Mouse (Mus musculus): ENCODE data around the gene Fahd1. TPM values are rescaled to one million over a fixed set of nuclear protein-coding genes. Genes with fewer than 3 reads are reported as not detected.

Gene Fahd1
- polyA plus RNA-seq, 1 experiment from 2014 or later: 17.3 TPM

DNA sequence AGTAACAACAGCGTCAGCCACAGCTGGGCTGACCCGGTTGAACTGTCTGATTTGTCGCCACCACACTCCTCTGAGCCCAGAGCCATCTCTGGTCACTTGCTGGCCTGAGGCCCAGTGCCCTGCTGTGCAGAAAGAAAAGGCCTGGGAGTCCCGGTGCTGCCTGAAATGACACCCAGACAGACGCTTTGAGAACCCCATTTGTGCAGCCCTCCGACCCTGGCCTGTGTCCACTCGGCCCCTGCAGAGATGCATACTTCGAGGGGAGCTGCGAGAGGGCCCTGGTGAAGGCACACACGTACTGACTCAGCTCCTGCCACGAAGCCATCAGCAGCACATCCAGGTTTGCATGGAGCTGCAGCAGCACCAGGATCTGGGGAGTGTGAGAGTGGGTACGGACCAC, 42.6 kb upstream of the Fahd1 start:
- Histone ChIP-seq H3K4me1 (peaks cover 42% of the 10 kb centered on the region), H3K9ac (no peak overlapping the region), H3K36me3 (replicated peaks) (peaks cover 52% of the 10 kb centered on the region), H3K4me2 (no peak overlapping the region), H3K4me3 (replicated peaks) (no peak overlapping the region), H3K27me3 (no peaks in the 10 kb centered on the region), H3K9me3 (no peaks in the 10 kb centered on the region), H3K27ac (no peak overlapping the region)
- no peak for ATAC-seq (ENCODE audit: low FRiP score)
- WGBS: 90% methylated on average over 12 of the region's 12 CpGs

DNA sequence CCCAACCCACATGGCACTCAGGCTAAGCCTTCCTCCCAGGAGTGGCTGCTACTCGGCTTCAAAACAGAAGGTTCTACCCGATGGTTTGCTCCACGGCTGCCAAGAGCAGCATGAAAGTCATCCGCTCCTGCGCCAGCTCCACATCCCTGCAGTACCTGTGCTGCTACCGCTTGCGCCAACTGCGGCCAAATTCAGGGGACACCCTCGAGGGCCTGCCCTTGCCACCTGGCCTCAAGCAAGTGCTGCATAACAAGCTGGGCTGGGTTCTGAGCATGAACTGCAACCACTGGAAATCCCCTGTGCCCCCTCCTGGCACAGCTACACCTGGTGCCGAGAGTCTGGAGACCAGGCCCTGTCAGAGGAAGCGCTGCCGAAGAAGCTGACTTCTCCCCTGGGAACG, 41.2 kb upstream of the Fahd1 start:
- Histone ChIP-seq H3K9ac (no peak overlapping the region), H3K4me3 (replicated peaks) (no peak overlapping the region), H3K27ac (no peak overlapping the region), H3K9me3 (no peaks in the 10 kb centered on the region), H3K36me3 (replicated peaks) (peaks cover 44% of the 10 kb centered on the region), H3K4me2 (no peak overlapping the region), H3K27me3 (no peaks in the 10 kb centered on the region), H3K4me1 (peaks cover 39% of the 10 kb centered on the region)
- no peak for ATAC-seq (ENCODE audit: low FRiP score)
- WGBS: 90% methylated on average over 13 of the region's 13 CpGs

DNA sequence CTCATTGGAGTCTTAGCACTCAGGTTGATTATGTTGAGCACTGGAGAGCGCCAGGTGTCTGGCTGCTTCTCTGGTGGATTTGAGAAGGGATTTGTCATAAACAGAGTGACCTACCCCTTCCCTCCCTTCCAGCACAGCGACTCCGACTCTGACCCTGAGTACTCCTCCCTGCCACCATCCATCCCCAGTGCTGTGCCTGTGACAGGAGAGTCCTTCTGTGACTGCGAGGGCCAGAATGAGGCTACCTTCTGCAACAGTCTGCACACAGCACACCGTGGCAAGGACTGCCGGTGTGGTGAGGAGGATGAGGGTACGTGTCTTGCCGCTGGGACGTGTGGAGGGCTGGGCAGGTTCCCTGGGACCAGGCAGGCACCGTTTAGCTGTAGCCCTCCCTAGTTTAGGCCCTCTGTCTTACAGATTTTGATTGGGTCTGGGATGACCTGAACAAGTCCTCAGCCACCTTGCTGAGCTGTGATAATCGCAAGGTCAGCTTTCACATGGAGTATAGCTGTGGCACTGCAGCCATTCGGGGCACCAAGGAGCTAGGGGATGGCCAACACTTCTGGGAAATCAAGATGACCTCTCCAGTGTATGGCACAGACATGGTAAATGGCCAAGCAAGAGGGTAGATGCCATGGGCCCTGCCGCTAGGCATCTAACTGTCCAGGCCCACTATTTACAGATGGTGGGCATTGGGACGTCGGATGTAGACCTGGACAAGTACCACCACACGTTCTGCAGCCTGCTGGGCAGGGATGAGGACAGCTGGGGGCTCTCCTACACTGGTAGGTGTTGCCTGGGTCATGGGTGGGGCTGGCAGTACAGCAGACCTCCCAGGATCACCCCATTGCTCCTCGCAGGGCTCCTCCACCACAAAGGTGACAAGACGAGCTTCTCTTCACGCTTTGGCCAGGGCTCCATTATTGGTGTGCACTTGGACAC, 40.3 kb upstream of the Fahd1 start:
- WGBS: 88% methylated on average over 19 of the region's 19 CpGs
- Histone ChIP-seq H3K27me3 (no peaks in the 10 kb centered on the region), H3K27ac (no peak overlapping the region), H3K36me3 (replicated peaks) (peaks cover 44% of the 10 kb centered on the region), H3K9ac (no peak overlapping the region), H3K4me2 (no peak overlapping the region), H3K4me3 (replicated peaks) (no peak overlapping the region), H3K9me3 (no peaks in the 10 kb centered on the region), H3K4me1 (peaks cover 35% of the 10 kb centered on the region)
- ATAC-seq (ENCODE audit: low FRiP score): no peak

DNA sequence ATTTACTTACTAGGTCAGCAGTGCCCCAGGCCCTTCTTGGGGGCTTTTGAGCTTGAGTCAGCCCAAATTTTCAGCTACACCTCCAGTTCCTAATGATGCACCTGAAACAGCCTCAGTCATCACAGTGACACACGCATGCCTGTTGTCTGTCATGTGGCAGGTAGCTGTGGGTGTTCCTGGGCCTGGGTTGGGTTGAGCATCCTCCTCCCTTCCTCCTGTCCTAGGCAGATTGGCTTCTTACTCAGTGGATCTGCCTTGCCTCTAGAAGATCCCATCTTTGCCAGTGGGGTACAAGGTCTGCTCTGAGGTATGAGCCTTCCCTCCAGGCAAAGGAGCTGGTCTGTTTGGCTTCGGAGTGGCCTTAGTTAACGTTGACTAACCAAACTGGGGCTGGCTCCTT, 38.7 kb upstream of the Fahd1 start:
- Histone ChIP-seq H3K4me2 (no peak overlapping the region), H3K9ac (no peak overlapping the region), H3K36me3 (replicated peaks) (peaks cover 55% of the 10 kb centered on the region), H3K4me3 (replicated peaks) (no peak overlapping the region), H3K9me3 (no peaks in the 10 kb centered on the region), H3K27ac (no peak overlapping the region), H3K4me1 (peaks cover 34% of the 10 kb centered on the region), H3K27me3 (no peaks in the 10 kb centered on the region)
- WGBS: 92% methylated on average over 3 of the region's 3 CpGs
- ATAC-seq (ENCODE audit: low FRiP score): no peak

DNA sequence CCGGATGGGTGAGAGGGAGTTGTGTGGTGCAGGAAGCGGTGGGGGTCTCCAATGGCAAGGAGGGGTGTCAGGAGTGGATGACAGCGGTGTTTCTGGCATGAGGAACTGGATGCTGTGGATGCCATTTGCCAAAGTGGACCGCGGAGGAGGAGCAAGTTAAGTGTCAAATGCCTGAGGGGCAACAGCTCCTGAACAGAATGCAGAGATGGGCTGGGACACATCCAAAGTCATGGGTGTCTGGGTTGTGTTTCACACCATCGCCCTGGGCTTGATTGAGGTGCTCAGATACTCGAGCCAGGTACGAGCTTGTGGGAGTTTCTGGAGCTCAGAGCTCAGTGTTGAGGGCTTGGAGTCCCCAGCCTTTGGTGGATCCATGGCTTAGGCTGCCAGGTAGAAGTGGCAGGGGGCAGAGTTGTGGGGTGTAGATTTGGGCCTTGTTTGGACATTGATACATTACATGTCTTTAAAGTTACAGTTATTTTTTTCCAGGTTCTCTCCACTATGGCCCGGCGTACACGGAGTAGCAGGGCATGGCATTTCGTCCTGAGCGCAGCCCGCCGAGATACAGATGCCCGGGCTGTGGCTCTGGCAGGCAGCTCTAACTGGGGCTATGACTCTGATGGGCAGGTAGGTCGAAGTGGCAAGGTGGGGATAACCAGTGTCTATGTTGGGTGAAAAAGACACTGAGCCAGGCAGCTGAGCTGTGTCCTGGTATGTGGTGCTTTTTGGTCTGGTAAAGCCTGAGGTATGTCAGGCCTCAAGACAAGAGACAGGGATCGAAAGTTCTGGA, 37.3 kb upstream of the Fahd1 start:
- Histone ChIP-seq H3K4me1 (peaks cover 25% of the 10 kb centered on the region), H3K9ac (peak overlapping the region; percentile 82), H3K4me2 (peak overlapping the region; percentile 95), H3K4me3 (replicated peaks) (peak overlapping the region; percentile 89), H3K9me3 (no peaks in the 10 kb centered on the region), H3K36me3 (replicated peaks) (peaks cover 57% of the 10 kb centered on the region), H3K27ac (0 out of 2 replicates have a peak overlapping the region, but pooled peaks have one; percentile 63), H3K27me3 (no peaks in the 10 kb centered on the region)
- ATAC-seq (ENCODE audit: low FRiP score): no peak
- WGBS: 65% methylated on average over 18 of the region's 18 CpGs

DNA sequence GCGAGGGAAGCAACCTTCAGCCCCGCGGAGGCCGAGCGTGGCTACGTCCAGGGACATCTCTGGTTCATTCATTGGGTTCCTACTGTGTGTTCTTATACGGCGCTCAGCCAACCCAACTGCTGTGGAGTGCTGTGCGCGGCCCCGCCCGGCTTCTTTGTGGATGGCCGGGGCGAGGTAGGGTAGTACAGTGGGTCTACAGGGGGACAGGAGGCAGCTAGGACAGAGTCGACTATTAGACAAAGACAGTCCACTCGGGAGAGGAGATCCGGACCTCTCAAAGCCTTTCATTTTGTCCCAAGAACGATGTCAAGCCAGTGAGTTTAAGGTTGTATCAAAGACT, 36.7 kb upstream of the Fahd1 start:
- Histone ChIP-seq H3K9me3 (no peaks in the 10 kb centered on the region), H3K4me1 (peaks cover 25% of the 10 kb centered on the region), H3K4me2 (peak overlapping the region; percentile 95), H3K27ac (0 out of 2 replicates have a peak overlapping the region, but pooled peaks have one; percentile 63), H3K9ac (peak overlapping the region; percentile 82), H3K4me3 (replicated peaks) (peak overlapping the region; percentile 89), H3K36me3 (replicated peaks) (peaks cover 53% of the 10 kb centered on the region), H3K27me3 (no peaks in the 10 kb centered on the region)
- under 1% methylated on average over 18 of the region's 18 CpGs for WGBS
- peak; percentile 45 for ATAC-seq (ENCODE audit: low FRiP score)

DNA sequence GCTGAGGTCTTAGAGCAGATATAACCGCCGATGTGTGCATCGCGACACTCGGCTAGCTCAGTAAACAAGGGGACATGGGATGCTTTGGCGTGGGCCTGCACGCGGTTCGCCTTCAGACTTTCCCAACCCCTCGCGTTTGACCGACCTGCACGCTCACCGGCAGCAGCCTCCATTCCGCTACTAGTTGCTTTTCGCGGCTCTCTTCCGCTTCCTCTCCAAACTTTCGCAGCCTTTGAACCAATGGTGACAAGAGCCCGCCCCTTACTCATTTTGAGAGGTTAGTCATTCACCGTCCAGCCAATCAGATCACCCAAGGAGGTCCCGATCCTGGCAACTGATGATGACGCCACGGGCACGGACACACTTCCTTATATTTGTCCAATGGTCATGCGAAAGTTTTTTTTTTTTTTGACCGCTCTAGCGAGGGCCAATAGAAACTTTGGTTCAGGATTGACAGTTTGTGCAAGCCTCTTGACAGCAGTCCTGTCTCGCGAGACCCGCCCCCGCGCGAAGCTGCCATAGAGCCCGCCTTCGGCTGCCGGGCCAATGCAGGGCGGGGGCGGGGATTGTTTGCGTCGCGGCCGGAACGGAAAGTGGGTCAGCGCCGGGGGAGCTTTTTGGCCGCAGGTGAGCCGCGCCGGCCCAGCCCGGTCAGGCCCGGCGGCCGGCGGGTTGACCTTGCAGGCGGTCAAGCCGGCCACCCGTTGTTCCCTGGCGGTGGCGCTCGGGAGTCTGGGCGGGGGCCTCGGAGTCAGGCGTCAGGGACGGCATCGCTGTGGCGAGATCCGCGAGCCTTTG, 36.2 kb upstream of the Fahd1 start, which contains the start of the genes Nubp2 and Spsb3:
Gene Nubp2, minus strand, starts transcription at position 216 of the 798 bp plus-strand sequence.
Gene Spsb3, plus strand, starts transcription at position 510 of the 798 bp plus-strand sequence.
- no peaks in the 10 kb centered on the region for H3K27me3 ChIP-seq
- H3K4me1 ChIP-seq: peaks cover 25% of the 10 kb centered on the region
- H3K9me3 ChIP-seq: no peaks in the 10 kb centered on the region
- H3K4me3 ChIP-seq (replicated peaks): peak within 1 kb of the TSS; percentile 89
- 0 out of 2 replicates have a peak within 1 kb of the TSS, but pooled peaks have one; percentile 63 for H3K27ac ChIP-seq
- peak; percentile 96 for ATAC-seq (ENCODE audit: low FRiP score)
- peak within 1 kb of the TSS; percentile 96 for H3K4me2 ChIP-seq
- peak within 1 kb of the TSS; percentile 82 for H3K9ac ChIP-seq
- WGBS: under 1% methylated on average over 69 of the region's 69 CpGs
- H3K36me3 ChIP-seq (replicated peaks): peaks cover 48% of the 10 kb centered on the region

DNA sequence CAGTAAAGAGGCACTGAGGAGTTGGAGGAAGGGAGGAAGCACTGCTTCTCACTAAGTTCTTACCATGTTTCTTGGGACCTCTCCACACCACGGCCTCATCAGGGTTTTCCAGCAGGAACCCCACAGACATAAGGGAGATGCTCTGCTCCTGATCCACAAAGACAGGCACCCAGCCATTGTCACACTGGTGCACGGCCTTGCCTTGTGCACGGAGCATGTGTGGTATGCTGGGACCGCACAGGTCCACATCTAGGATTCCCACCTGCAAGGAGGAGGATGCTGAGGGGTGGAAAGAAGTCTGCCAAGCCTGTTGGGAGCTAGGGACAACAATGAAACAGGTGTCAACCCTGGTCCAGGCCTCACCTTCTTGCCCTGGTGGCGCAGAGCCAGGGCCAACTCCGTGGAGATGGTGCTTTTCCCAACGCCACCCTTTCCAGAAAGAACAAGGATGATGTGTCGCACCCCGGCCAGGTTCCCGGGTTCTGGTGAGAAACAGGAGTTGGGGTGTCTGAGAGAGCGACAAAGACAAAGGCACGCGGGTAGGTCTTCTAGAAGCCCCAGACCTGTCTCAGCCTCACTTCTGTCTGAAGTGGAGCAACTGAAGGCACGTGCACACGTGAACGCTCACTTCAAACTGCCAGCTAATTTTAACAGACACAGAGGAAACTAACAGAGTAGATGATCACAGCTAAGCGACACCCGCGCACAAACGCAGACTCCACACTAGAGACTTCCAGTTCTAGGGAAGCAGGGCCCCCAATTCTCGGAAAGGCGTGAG, 35.4 kb upstream of the Fahd1 start:
- H3K9ac ChIP-seq: peak overlapping the region; percentile 63
- no peaks in the 10 kb centered on the region for H3K27me3 ChIP-seq
- peak overlapping the region; percentile 89 for H3K4me3 ChIP-seq (replicated peaks)
- peaks cover 25% of the 10 kb centered on the region for H3K4me1 ChIP-seq
- peak overlapping the region; percentile 96 for H3K4me2 ChIP-seq
- 27% methylated on average over 22 of the region's 22 CpGs for WGBS
- H3K9me3 ChIP-seq: no peaks in the 10 kb centered on the region
- no peak; the same call in 1 of the 2 replicates for ATAC-seq (ENCODE audit: low FRiP score)
- H3K27ac ChIP-seq: no peak overlapping the region
- peaks cover 41% of the 10 kb centered on the region for H3K36me3 ChIP-seq (replicated peaks)

DNA sequence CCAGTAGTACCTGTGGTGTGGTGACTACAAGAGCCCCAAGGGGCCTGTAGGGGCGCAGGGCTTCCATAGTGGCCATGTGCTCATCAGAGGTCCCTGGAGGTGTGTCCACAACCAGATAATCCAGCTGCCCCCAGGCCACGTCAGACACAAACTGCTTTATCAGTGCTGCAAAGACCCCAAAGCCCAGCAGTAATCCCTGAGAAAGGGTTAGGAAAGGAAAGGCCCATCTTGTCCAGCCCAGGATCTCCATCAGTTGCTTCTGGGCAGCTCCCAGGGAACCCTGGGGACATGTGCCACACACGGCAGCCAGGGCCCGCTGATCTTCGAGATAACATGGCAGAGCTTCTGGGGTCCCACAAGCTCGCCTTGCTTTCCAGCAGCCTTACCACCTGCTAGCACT, 34.2 kb upstream of the Fahd1 start:
- no peak overlapping the region for H3K4me2 ChIP-seq
- WGBS: 95% methylated on average over 6 of the region's 6 CpGs

DNA sequence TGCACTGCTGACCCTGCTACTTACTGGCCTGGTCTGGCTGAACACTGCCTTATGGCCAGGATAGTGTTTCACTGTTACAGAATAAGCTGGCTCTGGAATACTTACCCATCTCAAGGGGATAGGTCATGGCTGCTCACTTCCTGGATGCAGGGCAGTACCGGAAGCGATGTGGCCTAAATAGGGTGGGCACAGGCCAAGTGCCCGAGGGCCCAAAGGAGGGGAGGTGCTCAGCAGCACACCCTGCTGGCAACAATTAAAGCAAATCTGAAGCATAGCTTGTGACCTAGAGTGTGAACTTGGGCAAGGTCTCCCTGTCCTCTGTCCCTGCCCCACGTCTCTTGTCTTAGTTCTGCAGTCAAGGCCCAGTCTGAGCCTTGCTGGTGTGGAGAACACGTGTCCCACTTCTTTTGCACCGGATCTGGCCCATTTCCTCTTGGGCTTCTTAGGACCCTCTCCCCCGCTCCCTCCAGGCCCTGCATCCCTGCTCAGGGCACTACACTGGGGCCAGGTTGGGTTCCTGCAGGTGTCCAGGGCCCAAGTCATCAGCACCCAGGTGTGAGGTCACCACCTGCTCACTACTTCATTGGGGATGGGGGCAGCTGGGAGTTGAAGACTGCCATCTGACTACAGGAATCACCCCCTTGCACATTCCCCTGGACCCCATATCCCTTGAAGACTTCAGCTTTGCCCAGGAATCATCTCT, 31.7 kb upstream of the Fahd1 start:
- H3K9me3 ChIP-seq: no peaks in the 10 kb centered on the region
- H3K4me3 ChIP-seq (replicated peaks): no peak overlapping the region
- ATAC-seq (ENCODE audit: low FRiP score): no peak
- H3K4me2 ChIP-seq: no peak overlapping the region
- WGBS: 52% methylated on average over 7 of the region's 7 CpGs
- H3K9ac ChIP-seq: no peak overlapping the region
- no peaks in the 10 kb centered on the region for H3K27me3 ChIP-seq
- peaks cover 11% of the 10 kb centered on the region for H3K4me1 ChIP-seq
- H3K27ac ChIP-seq: no peak overlapping the region
- H3K36me3 ChIP-seq (replicated peaks): peaks cover 26% of the 10 kb centered on the region

More for the DNA sequence above, 34.2 kb upstream of the Fahd1 start:
- no peaks in the 10 kb centered on the region for H3K9me3 ChIP-seq
- H3K36me3 ChIP-seq (replicated peaks): peaks cover 29% of the 10 kb centered on the region
- no peaks in the 10 kb centered on the region for H3K27me3 ChIP-seq
- H3K27ac ChIP-seq: no peak overlapping the region
- no peak overlapping the region for H3K9ac ChIP-seq
- H3K4me3 ChIP-seq (replicated peaks): no peak overlapping the region
- peaks cover 25% of the 10 kb centered on the region for H3K4me1 ChIP-seq
- no peak for ATAC-seq (ENCODE audit: low FRiP score)

DNA sequence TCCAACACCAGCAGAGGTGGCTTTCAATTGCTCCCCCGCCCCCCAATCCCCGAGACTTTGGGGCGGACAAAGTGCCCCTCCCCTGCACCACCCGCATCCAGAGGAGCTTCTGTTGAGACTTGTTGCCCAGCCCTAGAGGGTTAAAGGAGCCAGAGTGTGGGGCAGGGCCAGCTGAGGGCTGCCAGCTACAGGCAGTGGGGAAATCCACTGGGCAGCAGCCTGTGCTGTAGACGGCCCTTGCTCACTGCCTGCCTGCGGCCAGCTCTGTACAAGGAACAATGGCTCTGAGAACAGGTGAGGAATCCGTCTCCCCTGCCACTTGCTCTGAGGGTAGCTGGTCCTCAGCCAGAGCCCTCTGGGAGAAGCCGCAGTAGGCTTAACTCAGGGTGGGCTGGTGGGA, 28.4 kb upstream of the Fahd1 start:
- no peak overlapping the region for H3K27ac ChIP-seq
- no peaks in the 10 kb centered on the region for H3K4me1 ChIP-seq
- no peaks in the 10 kb centered on the region; the same call in 1 of the 2 replicates for H3K27me3 ChIP-seq
- H3K9ac ChIP-seq: no peak overlapping the region
- peaks cover 12% of the 10 kb centered on the region for H3K36me3 ChIP-seq (replicated peaks)
- no peak for ATAC-seq (ENCODE audit: low FRiP score)
- no peak overlapping the region for H3K4me2 ChIP-seq
- no peak overlapping the region for H3K4me3 ChIP-seq (replicated peaks)
- WGBS: 77% methylated on average over 8 of the region's 8 CpGs
- H3K9me3 ChIP-seq: no peaks in the 10 kb centered on the region
